Mouse (Mus musculus) stomach, adult 2 months (tissue): ENCODE measurements around the gene Hfm1. TPM values are rescaled to one million over a fixed set of nuclear protein-coding genes. Genes with fewer than 3 reads are reported as not detected.

Source experiments
- polyA plus RNA-seq: library from polyadenylated mRNA; depleted of rRNA; stranded (reverse); fragments of >200 nt; gene quantifications from 2 replicates; pipeline ENCODE4 v1.2.3, GENCODE M21; 2012; rRNA removed

The Hfm1 gene
- not detected in 2 replicates for polyA plus RNA-seq

DNA sequence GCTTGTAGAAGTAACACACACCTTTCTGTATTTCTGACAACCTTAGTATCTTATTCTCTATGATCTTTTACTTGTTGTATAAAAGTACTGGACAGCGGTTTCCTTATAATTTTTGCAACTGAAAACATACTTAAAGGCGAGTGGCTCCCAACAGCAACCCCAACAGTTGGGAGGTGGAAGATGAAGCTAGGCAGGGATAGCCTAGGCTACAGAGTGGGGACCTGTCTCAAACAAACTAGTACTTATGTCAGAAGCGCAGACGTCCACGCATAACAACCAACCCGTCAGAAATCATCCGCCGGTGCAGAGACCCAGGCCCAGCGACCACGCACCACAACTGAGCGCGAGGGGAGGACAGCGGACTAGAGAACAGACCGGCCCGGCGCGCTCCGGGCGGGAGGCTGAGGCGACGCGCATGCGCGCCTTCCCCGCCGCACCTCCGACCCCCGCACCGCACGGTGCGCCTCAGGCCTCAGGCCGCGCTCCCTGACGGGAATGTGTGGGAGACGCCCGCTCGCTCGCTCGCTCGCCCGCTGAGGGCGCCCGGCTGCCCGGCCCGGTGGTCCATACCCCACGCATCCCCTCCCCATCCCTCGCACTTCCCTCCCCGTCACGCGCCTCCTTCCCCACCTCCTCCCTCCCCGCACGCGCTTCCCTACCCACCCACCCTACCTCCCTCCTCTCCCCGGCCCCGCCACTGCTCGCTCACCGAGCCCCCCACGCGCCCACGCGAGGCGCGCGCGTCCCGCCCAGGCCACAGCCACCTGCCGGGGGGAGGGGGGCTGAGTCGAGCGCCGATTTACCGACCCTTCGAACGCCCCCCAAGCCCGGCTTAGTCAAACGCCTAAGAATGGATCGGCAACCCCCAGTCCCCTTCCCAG lies at the start of gene Hfm1:
Hfm1 (minus strand) TSS at position 834 of the 881 bp plus-strand sequence.

GRCm38 (mm10) chr5:106963584-106964512 lies 37.7 kb upstream of the Hfm1 start, which contains the start of gene Cdc7:
Gene Cdc7, plus strand, starts transcription at chr5:106964322.

Other genes starting within 250 kb of the Hfm1 start
- gene Zfp644, start 229.0 kb downstream of the Hfm1 start, polyA plus RNA-seq = 1.1 and 2.4 TPM in 2 replicates
- gene Cdc7, start 38.0 kb upstream of the Hfm1 start, polyA plus RNA-seq = 0.96 and 1.1 TPM in 2 replicates